ENCODE assay signal across 8 mouse cellular contexts in genomic region chr1:138191689-138192508, GRCm38 (mm10). TPM values are rescaled to one million over a fixed set of nuclear protein-coding genes. Genes with fewer than 3 reads are reported as not detected.
DNase-seq lines count a peak whose midpoint lies in the region; ATAC-seq and TF ChIP-seq lines count a peak whose summit lies in the region.
"Had no signal": no experiment of that assay in that cellular context is flagged by ENCODE, and none has a peak within 500 bp of the region (broad histone marks: within the 10 kb centered on the region; RNA-seq: fewer than 3 reads in every experiment).

No protein-coding gene starts in this region.

- H3K4me2 ChIP-seq in CH12.LX (ENCODE audit: insufficient read depth, low read depth, poor library complexity, severe bottlenecking), result peak overlapping the region; percentile 41
- peak overlapping the region; percentile 33 for H3K4me2 ChIP-seq in liver, postnatal 0 days (ENCODE audit: low read depth, low read length)
- no peak overlapping the region for H3K4me2 ChIP-seq in intestine, postnatal 0 days (replicated peaks; ENCODE audit: low read depth)
- H3K4me2 ChIP-seq: midbrain, embryonic 12.5 days had no signal

- in situ Hi-C loops in CH12.LX (cut with MboI; ENCODE audit: low pct_ligation_motif_present, low pct_unique_long_range_greater_than_20kb, low sequenced_read_pairs), result no loop called here

- no peaks in the 10 kb centered on the region for H3K36me3 ChIP-seq in CH12.LX (replicated peaks in 1 of 2; ENCODE audit: control insufficient read depth in 1 of 2, insufficient read depth in 1 of 2, low read length in 1 of 2)
- H3K36me3 ChIP-seq in liver, postnatal 0 days (replicated peaks; ENCODE audit: insufficient read depth, low read length), result no peaks in the 10 kb centered on the region
- H3K36me3 ChIP-seq in intestine, postnatal 0 days (ENCODE audit: control insufficient read depth, insufficient read depth), result no peaks in the 10 kb centered on the region
- H3K36me3 ChIP-seq: midbrain, embryonic 12.5 days had no signal

- peak; percentile 78 for ATAC-seq in liver, postnatal 0 days
- no peak for ATAC-seq in intestine, postnatal 0 days

- H3K79me2 ChIP-seq in CH12.LX (replicated peaks; ENCODE audit: control insufficient read depth, extremely low read depth, insufficient read depth, poor library complexity, severe bottlenecking), result no peaks in the 10 kb centered on the region

- dilution Hi-C loops in CH12.LX (cut with MboI; ENCODE audit: extremely low pct_ligation_motif_present, extremely low pct_unique_long_range_greater_than_20kb, low sequenced_read_pairs), result no loop called here

- WGBS in liver, postnatal 0 days (ENCODE audit: insufficient replicate concordance), result 30% methylated on average over 8 of the region's 8 CpGs
- 74% methylated on average over 8 of the region's 8 CpGs for WGBS in intestine, postnatal 0 days

- intact Hi-C loops in heart, postnatal 14 days (cut with DNase I), result no loop called here

- DNase-seq in B cell, adult 2 months, result peak; percentile 83 to 85
- DNase-seq in CH12.LX (ENCODE audit: extremely low read depth), result peak; percentile 86
- DNase-seq in heart, postnatal 14 days, result peak; percentile 6 to 23
- peak; percentile 49 for DNase-seq in liver, postnatal 0 days
- peak; percentile 38 to 45 for DNase-seq in spleen, postnatal 14 days (ENCODE audit: low spot score in 2 of 2)
- no peak for DNase-seq in embryo, embryonic 10 days (ENCODE audit: low spot score)

- no peak for TF ChIP-seq POLR2A in CH12.LX (IDR thresholded peaks at IDR 0.05; ENCODE audit: low read depth, low read length)

- peak overlapping the region in 1 of 3 experiments; percentile 19 for H3K4me3 ChIP-seq in CH12.LX (replicated peaks in 1 of 3; ENCODE audit: low read depth in 2 of 3, low read length in 2 of 3, poor library complexity in 1 of 3)
- no peak overlapping the region for H3K4me3 ChIP-seq in liver, postnatal 0 days (ENCODE audit: low read depth, low read length)
- no peak overlapping the region for H3K4me3 ChIP-seq in intestine, postnatal 0 days (ENCODE audit: low read depth, low read length)
- H3K4me3 ChIP-seq: midbrain, embryonic 12.5 days had no signal

- no peaks in the 10 kb centered on the region for H3K9me3 ChIP-seq in CH12.LX (replicated peaks; ENCODE audit: low read length)
- H3K9me3 ChIP-seq in liver, postnatal 0 days (ENCODE audit: low read length), result no peaks in the 10 kb centered on the region
- H3K9me3 ChIP-seq in intestine, postnatal 0 days (ENCODE audit: control insufficient read depth), result no peaks in the 10 kb centered on the region
- H3K9me3 ChIP-seq: midbrain, embryonic 12.5 days had no signal

- TF ChIP-seq EP300 in CH12.LX (IDR thresholded peaks at IDR 0.05; ENCODE audit: low read length), result peak; percentile 17; the same call in 1 of the 2 replicates
- TF ChIP-seq EP300 in liver, postnatal 0 days (IDR thresholded peaks at IDR 0.05; ENCODE audit: low read depth), result no peak

- peaks cover 15 to 23% of the 10 kb centered on the region in 2 experiments for H3K4me1 ChIP-seq in CH12.LX (ENCODE audit: control insufficient read depth in 1 of 2, insufficient read depth in 2 of 2)
- H3K4me1 ChIP-seq in liver, postnatal 0 days (ENCODE audit: insufficient read depth), result no peaks in the 10 kb centered on the region
- no peaks in the 10 kb centered on the region for H3K4me1 ChIP-seq in intestine, postnatal 0 days (replicated peaks; ENCODE audit: control insufficient read depth, insufficient read depth, low read length)
- H3K4me1 ChIP-seq: midbrain, embryonic 12.5 days had no signal

- peak overlapping the region; percentile 20; the same call in 1 of the 2 replicates for H3K27ac ChIP-seq in CH12.LX (ENCODE audit: insufficient read depth, low read depth)
- peak overlapping the region; percentile 82 for H3K27ac ChIP-seq in liver, postnatal 0 days (ENCODE audit: low read depth)
- no peak overlapping the region for H3K27ac ChIP-seq in intestine, postnatal 0 days (ENCODE audit: low read depth, low read length)
- H3K27ac ChIP-seq: midbrain, embryonic 12.5 days had no signal

- no peak for TF ChIP-seq CTCF in CH12.LX (conservative IDR thresholded peaks at IDR 0.05 in 1 of 2, IDR thresholded peaks at IDR 0.05 in 1 of 2; ENCODE audit: low read depth in 2 of 2, low read length in 2 of 2)
- TF ChIP-seq CTCF in liver, postnatal 0 days (IDR thresholded peaks at IDR 0.05; ENCODE audit: low read depth), result 0 out of 2 replicates have a peak, but pooled peaks have one; percentile 1
- TF ChIP-seq CTCF in intestine, postnatal 0 days (IDR thresholded peaks at IDR 0.05; ENCODE audit: low read depth), result no peak

- 0 out of 2 replicates have a peak overlapping the region, but pooled peaks have one; percentile 16 for H3K9ac ChIP-seq in CH12.LX (ENCODE audit: insufficient read depth, low read depth)
- H3K9ac ChIP-seq in liver, postnatal 0 days (replicated peaks), result no peak overlapping the region
- H3K9ac ChIP-seq in intestine, postnatal 0 days (ENCODE audit: low read depth, low read length), result no peak overlapping the region
- H3K9ac ChIP-seq: midbrain, embryonic 12.5 days had no signal

- no peak; the same call in 1 of the 2 replicates for TF ChIP-seq RAD21 in CH12.LX (IDR thresholded peaks at IDR 0.05; ENCODE audit: low read depth, low read length)

- no peaks in the 10 kb centered on the region for H3K27me3 ChIP-seq in CH12.LX (replicated peaks)
- H3K27me3 ChIP-seq in liver, postnatal 0 days (ENCODE audit: insufficient read depth, low read length), result no peaks in the 10 kb centered on the region
- H3K27me3 ChIP-seq in intestine, postnatal 0 days (replicated peaks; ENCODE audit: control insufficient read depth, insufficient read depth, low read length), result no peaks in the 10 kb centered on the region
- H3K27me3 ChIP-seq: midbrain, embryonic 12.5 days had no signal

TF ChIP-seq in CH12.LX, 34 proteins besides CTCF, POLR2A, EP300 and RAD21:
- no peak for TF ChIP-seq ZMIZ1 (IDR thresholded peaks at IDR 0.05; ENCODE audit: low read depth, low read length)
- TF ChIP-seq IRF4 (IDR thresholded peaks at IDR 0.05; ENCODE audit: low read depth, low read length), result peak; percentile 36; the same call in 1 of the 2 replicates
- peak; percentile 75 for TF ChIP-seq BHLHE40 (IDR thresholded peaks at IDR 0.05; ENCODE audit: low read depth, low read length)
- 0 out of 2 replicates have a peak, but pooled peaks have one; percentile 29 for TF ChIP-seq TCF12 (IDR thresholded peaks at IDR 0.05; ENCODE audit: low read depth, low read length)
- TF ChIP-seq MAFK (IDR thresholded peaks at IDR 0.05; ENCODE audit: insufficient replicate concordance, low read length), result no peak
- TF ChIP-seq RCOR1 (conservative IDR thresholded peaks at IDR 0.05; ENCODE audit: low read depth, low read length), result no peak
- 0 out of 2 replicates have a peak, but pooled peaks have one; percentile 37 for TF ChIP-seq TBP (conservative IDR thresholded peaks at IDR 0.05; ENCODE audit: low read depth, low read length)
- 0 out of 2 replicates have a peak, but pooled peaks have one; percentile 43 for TF ChIP-seq MYC (IDR thresholded peaks at IDR 0.05; ENCODE audit: low read depth, low read length)
- TF ChIP-seq MAX (IDR thresholded peaks at IDR 0.05; ENCODE audit: low read length), result peak; percentile 56; the same call in 1 of the 2 replicates
- no peak for TF ChIP-seq MEF2A (IDR thresholded peaks at IDR 0.05; ENCODE audit: borderline replicate concordance, low read depth, low read length)
- TF ChIP-seq JUND (conservative IDR thresholded peaks at IDR 0.05; ENCODE audit: low read depth, low read length), result peak; percentile 18; the same call in 1 of the 2 replicates
- TF ChIP-seq MAZ (IDR thresholded peaks at IDR 0.05; ENCODE audit: low read depth, low read length), result no peak
TF ChIP-seq in CH12.LX: peak in this region for 7.

RNA-seq across cellular contexts. Expression of gene Ptprc, which starts 16.4 kb away (rescaled TPM):
- total RNA-seq in CH12.LX (2012; rRNA removed) (120 and 121 TPM in 2 replicates), CH12.LX (2014; rRNA removed) (211 and 250 TPM in 2 replicates)
- 136 and 146 TPM in 2 replicates for polyA plus RNA-seq in CH12.LX (2012; ENCODE audit: insufficient read length, low read depth)
- total RNA-seq in heart, postnatal 14 days (2021), result 10 to 100 TPM in 1 of 2 experiments, 1 to 10 TPM in 1; 4.9 to 19.1 TPM
- 11.3 and 12.3 TPM in 2 replicates for polyA plus RNA-seq in liver, postnatal 0 days (2015; fragmentation: Nextera tagmentation; extraction: Ambion mirVana)
- polyA plus RNA-seq in intestine, postnatal 0 days (2015; fragmentation: Nextera tagmentation; extraction: Ambion mirVana), result 3.3 and 3.6 TPM in 2 replicates

Comparison
In these comparisons a context has a peak if more than half of its experiments do, and no peak if none do; other contexts are left out.
1. RNA of gene Ptprc, which starts 16.4 kb away (polyA plus RNA-seq): 136 to 146 TPM in CH12.LX; 11.3 to 12.3 TPM in liver, postnatal 0 days and 3.3 to 3.6 TPM in intestine, postnatal 0 days; every median in the first group is over 10 times any median in the second.